Mouse (Mus musculus) G1E (cell line): Measurements from ENCODE around the gene Vcam1.

Experiments
- CTCF ChIP-seq: IDR thresholded peaks from 2 replicates; pipeline ENCODE4 v1.5.1; 2012; ENCODE audit warnings: low read depth, low read length, inconsistent platforms, mixed read lengths
- GATA1 ChIP-seq: IDR thresholded peaks from 2 replicates; pipeline ENCODE4 v1.6.1; 2012; ENCODE audit warnings: borderline replicate concordance, low read length, inconsistent platforms, mixed read lengths
- POLR2AphosphoS5 ChIP-seq: IDR thresholded peaks from 2 replicates; pipeline ENCODE4 v1.6.1; 2012; ENCODE audit warnings: low read depth, low read length, inconsistent platforms; ENCODE audit not compliant: insufficient replicate concordance

GRCm38 (mm10) chr3:116129841-116130595, 530 bp upstream of the Vcam1 start:
- no peak for TF ChIP-seq GATA1
- TF ChIP-seq CTCF: no peak
- no peak for TF ChIP-seq POLR2AphosphoS5
